Mouse (Mus musculus) kidney, postnatal 0 days (tissue): Measurements from ENCODE around the gene Pdzrn3. TPM values are rescaled to one million over a fixed set of nuclear protein-coding genes. Genes with fewer than 3 reads are reported as not detected.

Experiments
- ATAC-seq: fragments of 200-750 bp; cut with Nextera tagmentation; replicated peaks from 2 replicates; pipeline ENCODE4 v1.8.0; 2017; ENCODE audit warnings: low read depth, moderate number of reproducible peaks, moderate TSS enrichment, moderate library complexity; ENCODE audit not compliant: low FRiP score
- DNase-seq: peaks from one replicate; pipeline ENCODE4 v3.0.0-alpha.2; 2016; ENCODE audit warnings: low spot score
- H3K27ac ChIP-seq: fragments of 300-500 bp; sonication (generic); 2 replicates; pipeline ENCODE4 v1.5.1; 2014; ENCODE audit warnings: mild to moderate bottlenecking
- H3K27me3 ChIP-seq: fragments of 300-500 bp; sonication (generic); 2 replicates; pipeline ENCODE4 v1.6.1; 2014; ENCODE audit warnings: low read length, mixed read lengths; ENCODE audit not compliant: insufficient read depth
- H3K36me3 ChIP-seq: fragments of 300-500 bp; sonication (generic); 2 replicates; pipeline ENCODE4 v1.6.1; 2014; ENCODE audit warnings: low read length, mixed read lengths; ENCODE audit not compliant: insufficient read depth
- H3K4me1 ChIP-seq: fragments of 300-500 bp; sonication (generic); replicated peaks from 2 replicates; pipeline ENCODE4 v1.6.1; 2014; ENCODE audit warnings: antibody characterized with exemption, low read length, mixed read lengths; ENCODE audit not compliant: insufficient read depth
- H3K4me2 ChIP-seq: fragments of 300-500 bp; sonication (generic); 2 replicates; pipeline ENCODE4 v1.6.1; 2014; ENCODE audit warnings: mild to moderate bottlenecking, low read length, moderate library complexity, mixed read lengths
- H3K4me3 ChIP-seq: fragments of 300-500 bp; sonication (generic); replicated peaks from 2 replicates; pipeline ENCODE4 v1.5.1; 2014; ENCODE audit warnings: low read depth, low read length
- H3K9ac ChIP-seq: fragments of 300-500 bp; sonication (generic); 2 replicates; pipeline ENCODE4 v1.6.1; 2014; ENCODE audit warnings: low read depth, low read length
- H3K9me3 ChIP-seq: fragments of 300-500 bp; sonication (generic); replicated peaks from 2 replicates; pipeline ENCODE4 v1.6.1; 2016; ENCODE audit warnings: low read length, inconsistent platforms, mixed read lengths
- CTCF ChIP-seq: IDR thresholded peaks from 2 replicates; pipeline ENCODE4 v1.5.1; 2016; ENCODE audit warnings: antibody characterized with exemption, low read depth, mild to moderate bottlenecking, moderate library complexity
- WGBS: fragments of 180-500 bp; shearing (Covaris S2); extraction: QIAGEN DNeasy Blood & Tissue Kit; methylation state at CpG from one replicate; pipeline ENCODE4 v1.1.7; 2014; 5-methylcytosine and 5-hydroxymethylcytosine counted together
- polyA plus RNA-seq: library from polyadenylated mRNA; unstranded; fragments of >200 nt; fragmentation: Nextera tagmentation; extraction: Ambion mirVana; gene quantifications from 2 replicates; pipeline ENCODE4 v1.2.1, GENCODE M21; 2015

Gene Pdzrn3
- polyA plus RNA-seq: 6.3 and 7.0 TPM in 2 replicates

DNA sequence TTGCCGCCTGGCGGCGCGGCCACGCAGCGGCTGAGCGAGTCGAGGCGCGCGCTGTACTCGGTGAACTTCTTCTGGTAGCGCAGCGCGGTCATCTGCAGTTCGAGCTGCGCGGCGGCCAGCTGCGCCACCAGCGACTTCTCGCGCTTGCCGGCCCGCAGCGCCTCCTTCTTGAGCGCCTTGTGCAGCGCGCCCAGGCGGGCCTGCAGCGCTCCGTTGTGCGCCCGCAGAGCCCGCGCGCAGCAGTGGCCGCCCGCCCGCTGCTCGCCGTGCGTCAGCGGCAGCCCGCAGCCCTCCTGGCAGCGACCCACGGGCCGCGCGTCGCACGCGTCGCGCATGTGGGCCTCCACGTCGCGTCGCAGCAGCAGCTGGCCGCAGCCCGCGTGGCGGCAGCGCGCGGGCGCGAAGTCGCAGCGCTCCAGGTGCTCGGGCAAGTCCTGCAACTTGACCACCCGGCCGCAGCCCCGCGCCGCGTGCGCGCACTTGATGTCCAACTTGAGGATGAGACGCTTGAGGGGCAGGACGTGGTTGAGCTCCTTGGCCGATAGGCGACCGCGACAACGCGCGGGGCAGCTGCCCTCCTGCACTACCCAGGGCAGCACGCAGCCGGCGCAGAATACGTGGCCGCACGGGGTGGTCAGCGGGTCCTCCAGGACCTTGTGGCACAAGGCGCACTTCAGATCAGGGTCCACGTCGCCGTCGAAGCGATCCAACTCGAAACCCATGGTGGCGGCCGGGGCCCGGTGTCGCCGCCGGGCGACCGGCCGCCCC lies at the start of gene Pdzrn3:
Pdzrn3 (minus strand) TSS at position 731 of the 768 bp plus-strand sequence.
- H3K4me2 ChIP-seq: peak within 1 kb of the TSS; percentile 90
- peak within 1 kb of the TSS; percentile 56 for H3K9ac ChIP-seq
- no peaks in the 10 kb centered on the region for H3K36me3 ChIP-seq
- H3K27me3 ChIP-seq: peaks cover 5% of the 10 kb centered on the region; the same call in 1 of the 2 replicates
- ATAC-seq (peak; percentile 55), DNase-seq (peak; percentile 83)
- WGBS: under 1% methylated on average over 100 of the region's 111 CpGs
- peaks cover 13% of the 10 kb centered on the region for H3K4me1 ChIP-seq
- no peaks in the 10 kb centered on the region for H3K9me3 ChIP-seq
- peak; percentile 59 for TF ChIP-seq CTCF
- H3K4me3 ChIP-seq: peak within 1 kb of the TSS; percentile 59
- peak within 1 kb of the TSS; percentile 83 for H3K27ac ChIP-seq

DNA sequence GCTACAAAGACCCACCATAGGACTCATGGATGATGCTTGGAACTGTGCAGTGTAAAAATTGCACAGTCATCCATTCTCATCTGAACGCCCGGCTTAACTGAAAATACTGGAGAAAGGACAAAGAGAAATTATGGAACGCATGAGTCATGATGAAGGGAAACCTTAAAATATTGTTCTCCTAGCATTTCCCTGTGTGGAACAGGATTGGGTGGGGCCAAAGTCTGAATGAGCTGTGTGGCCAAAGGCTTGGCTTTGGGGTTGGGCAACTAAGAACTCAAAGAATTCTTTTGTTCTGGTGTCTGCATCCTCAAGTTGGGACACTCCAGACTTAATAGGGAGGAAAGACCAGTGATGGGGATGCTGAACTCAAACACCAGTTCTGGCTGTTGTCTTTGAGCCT lies 49.6 kb upstream of the Pdzrn3 start:
- no peaks in the 10 kb centered on the region for H3K4me1 ChIP-seq
- no peak overlapping the region for H3K4me3 ChIP-seq
- H3K9ac ChIP-seq: no peak overlapping the region
- no peaks in the 10 kb centered on the region for H3K9me3 ChIP-seq
- no peak overlapping the region for H3K4me2 ChIP-seq
- ATAC-seq (no peak), DNase-seq (no peak)
- no peak for TF ChIP-seq CTCF
- H3K36me3 ChIP-seq: no peaks in the 10 kb centered on the region
- H3K27ac ChIP-seq: no peak overlapping the region
- WGBS: 86% methylated on average over 3 of the region's 3 CpGs
- H3K27me3 ChIP-seq: no peaks in the 10 kb centered on the region

DNA sequence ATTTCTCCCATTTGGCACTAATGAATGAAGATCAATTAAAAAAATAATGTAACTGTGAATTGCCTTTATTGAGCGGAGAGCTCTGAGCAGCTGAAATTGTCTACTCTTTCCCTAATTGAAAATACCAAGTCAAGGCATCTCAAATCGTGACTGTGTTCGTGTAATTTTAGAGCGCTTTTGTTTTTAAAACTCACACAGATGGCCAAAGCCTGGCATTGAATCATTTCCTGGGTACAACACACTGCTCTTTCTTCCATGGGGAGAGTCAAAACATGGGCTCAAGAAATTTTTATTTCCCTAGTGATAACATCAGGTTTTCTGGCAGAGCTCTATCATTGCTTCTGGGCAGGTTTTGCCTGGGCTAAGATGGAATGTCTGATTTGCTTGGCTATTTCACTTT lies 48.6 kb upstream of the Pdzrn3 start:
- ATAC-seq: no peak
- no peak overlapping the region for H3K4me2 ChIP-seq
- H3K9me3 ChIP-seq: no peaks in the 10 kb centered on the region
- no peaks in the 10 kb centered on the region for H3K36me3 ChIP-seq
- no peak overlapping the region for H3K4me3 ChIP-seq
- no peaks in the 10 kb centered on the region for H3K27me3 ChIP-seq
- no peaks in the 10 kb centered on the region for H3K4me1 ChIP-seq
- TF ChIP-seq CTCF: no peak
- no peak for DNase-seq
- H3K9ac ChIP-seq: no peak overlapping the region
- 67% methylated on average over 4 of the region's 4 CpGs for WGBS
- H3K27ac ChIP-seq: no peak overlapping the region

DNA sequence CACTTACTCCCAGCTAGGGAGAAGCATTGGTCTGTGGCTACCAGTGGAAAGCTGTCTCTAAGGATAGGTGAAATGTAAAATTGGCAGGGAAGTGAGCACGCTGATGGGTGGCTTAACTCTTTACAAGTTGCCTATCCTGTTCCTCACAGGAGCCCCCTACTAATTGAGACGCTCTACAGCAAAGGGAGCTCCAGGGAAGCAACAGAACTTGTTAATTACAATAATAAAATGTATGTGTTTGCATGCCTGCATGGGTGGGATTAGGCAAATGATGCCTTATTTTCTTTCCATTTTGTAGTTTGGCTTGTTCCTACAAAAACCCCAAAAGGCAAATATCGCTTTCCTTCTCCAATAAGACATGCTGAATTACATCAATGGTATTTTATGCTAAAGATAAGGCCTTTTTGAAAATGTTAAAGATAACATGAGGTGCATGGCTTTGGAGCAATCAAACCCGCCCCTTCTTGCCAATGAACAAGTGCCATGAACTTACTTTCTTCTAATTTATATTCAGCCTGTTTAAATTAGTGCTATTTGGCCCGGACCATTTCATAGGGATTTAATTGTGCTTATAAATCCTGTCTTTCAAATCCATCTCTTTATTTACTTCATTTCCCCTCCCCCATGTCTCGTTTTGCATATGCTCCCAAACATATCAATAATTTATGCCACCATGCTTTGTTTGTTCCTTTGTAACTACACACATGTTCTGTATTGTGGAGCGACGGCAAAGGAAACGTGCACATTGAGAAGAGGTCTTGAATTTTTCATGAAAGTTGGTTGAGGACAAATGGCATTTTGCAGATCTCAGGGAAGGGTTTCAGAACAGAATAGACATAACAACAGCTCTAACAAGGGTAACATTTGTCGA lies 44.6 kb upstream of the Pdzrn3 start:
- TF ChIP-seq CTCF: no peak
- no peak overlapping the region for H3K4me3 ChIP-seq
- ATAC-seq: no peak
- no peak overlapping the region for H3K27ac ChIP-seq
- H3K27me3 ChIP-seq: no peaks in the 10 kb centered on the region
- no peaks in the 10 kb centered on the region for H3K4me1 ChIP-seq
- no peaks in the 10 kb centered on the region for H3K36me3 ChIP-seq
- no peak overlapping the region for H3K9ac ChIP-seq
- H3K9me3 ChIP-seq: no peaks in the 10 kb centered on the region
- no peak overlapping the region for H3K4me2 ChIP-seq
- no peak for DNase-seq
- 76% methylated on average over 10 of the region's 10 CpGs for WGBS

DNA sequence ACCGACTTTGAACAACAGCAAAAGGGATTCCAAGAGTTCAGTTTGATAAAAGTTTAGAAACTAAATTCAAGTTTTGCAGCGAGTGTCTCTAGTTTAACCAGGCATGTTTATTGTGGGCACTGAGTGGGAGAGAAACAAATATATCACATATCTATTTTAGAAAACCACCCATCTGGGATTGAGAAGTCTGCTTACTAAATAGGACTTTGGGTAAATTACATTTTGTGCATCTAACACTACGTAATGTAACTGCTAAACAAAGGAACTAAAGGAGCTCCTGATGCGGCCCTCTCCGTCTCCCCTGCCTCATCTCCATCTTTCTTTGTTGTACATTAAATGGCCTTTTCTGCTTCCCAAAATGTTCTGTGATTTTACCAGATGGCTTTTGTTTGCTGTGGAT lies 40.5 kb upstream of the Pdzrn3 start:
- H3K27me3 ChIP-seq: no peaks in the 10 kb centered on the region
- WGBS: 94% methylated on average over 5 of the region's 5 CpGs
- H3K4me2 ChIP-seq: no peak overlapping the region
- no peaks in the 10 kb centered on the region for H3K36me3 ChIP-seq
- H3K9me3 ChIP-seq: no peaks in the 10 kb centered on the region
- no peak overlapping the region for H3K4me3 ChIP-seq
- no peak for ATAC-seq
- no peaks in the 10 kb centered on the region for H3K4me1 ChIP-seq
- TF ChIP-seq CTCF: no peak
- H3K9ac ChIP-seq: no peak overlapping the region
- H3K27ac ChIP-seq: no peak overlapping the region
- DNase-seq: no peak

DNA sequence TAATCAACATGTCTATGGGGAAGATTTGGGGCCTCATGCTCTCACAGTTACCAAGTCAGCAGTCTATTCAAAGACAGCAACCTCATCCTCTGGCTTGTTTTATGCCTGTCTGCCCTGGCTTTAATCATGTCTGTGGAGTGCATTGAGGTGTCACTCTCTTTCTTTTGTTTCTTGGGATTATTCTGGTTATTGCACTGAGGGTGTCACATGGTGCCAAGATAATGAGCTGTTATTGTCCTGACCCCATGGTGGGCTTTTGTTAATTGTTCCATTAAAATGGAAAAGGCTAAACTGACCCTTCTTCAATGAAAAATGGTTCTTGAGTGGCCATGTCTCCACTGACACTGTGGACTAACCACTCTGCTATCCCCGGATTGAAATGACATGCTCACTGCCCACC lies 34.0 kb upstream of the Pdzrn3 start:
- Histone ChIP-seq H3K36me3 (no peaks in the 10 kb centered on the region), H3K9ac (no peak overlapping the region), H3K4me3 (no peak overlapping the region), H3K9me3 (no peaks in the 10 kb centered on the region), H3K27ac (no peak overlapping the region), H3K27me3 (no peaks in the 10 kb centered on the region), H3K4me1 (no peaks in the 10 kb centered on the region), H3K4me2 (no peak overlapping the region)
- no peak for ATAC-seq
- 60% methylated on average over 1 of the region's 1 CpGs for WGBS
- no peak for TF ChIP-seq CTCF
- DNase-seq: no peak
